10 mouse cellular contexts compared by ENCODE assay signal in the genomic region with DNA sequence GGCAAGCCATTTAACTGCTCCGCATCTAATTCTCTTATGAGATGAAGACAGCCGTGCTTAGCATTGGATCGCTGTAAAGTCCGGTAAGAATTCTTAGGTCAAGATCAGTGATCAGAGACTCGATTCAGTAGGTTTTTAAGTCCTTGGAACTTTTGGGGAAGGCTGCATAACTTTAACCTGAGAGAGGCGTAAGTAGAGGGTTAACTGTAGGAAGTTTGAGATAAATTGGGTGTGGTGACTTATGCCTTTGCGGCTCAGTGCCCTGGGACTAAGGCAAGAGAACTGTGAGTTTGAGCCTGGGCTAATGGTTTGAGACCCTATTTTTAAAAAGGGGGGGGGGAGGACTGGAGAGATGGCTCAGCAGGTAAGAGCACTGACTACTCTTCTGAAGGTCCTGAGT. TPM values are rescaled to one million over a fixed set of nuclear protein-coding genes. Genes with fewer than 3 reads are reported as not detected.
DNase-seq lines count a peak whose midpoint lies in the region; ATAC-seq and TF ChIP-seq lines count a peak whose summit lies in the region.
"Had no signal": no experiment of that assay in that cellular context is flagged by ENCODE, and none has a peak within 500 bp of the region (broad histone marks: within the 10 kb centered on the region; RNA-seq: fewer than 3 reads in every experiment).

No protein-coding gene starts in this region.

- no peaks in the 10 kb centered on the region for H3K27me3 ChIP-seq in hindbrain, embryonic 12.5 days
- H3K27me3 ChIP-seq in hindbrain, embryonic 10.5 days (ENCODE audit: insufficient read depth, poor library complexity, severe bottlenecking), result no peaks in the 10 kb centered on the region
- no peaks in the 10 kb centered on the region for H3K27me3 ChIP-seq in E14TG2a.4 (ENCODE audit: insufficient read depth, low read length)
- no peaks in the 10 kb centered on the region for H3K27me3 ChIP-seq in liver, embryonic 12.5 days (replicated peaks)

- 90% methylated on average over 7 of the region's 7 CpGs for WGBS in hindbrain, embryonic 12.5 days
- whole genome bisulfite sequencing in hindbrain, embryonic 10.5 days, result 92% methylated on average over 7 of the region's 7 CpGs
- 36% methylated on average over 7 of the region's 7 CpGs for WGBS in liver, embryonic 12.5 days (ENCODE audit: insufficient replicate concordance)

- ATAC-seq in hindbrain, embryonic 12.5 days (ENCODE audit: low FRiP score), result no peak
- ATAC-seq in liver, embryonic 12.5 days, result no peak

- DNase-seq in hindbrain, embryonic 10.5 days (ENCODE audit: low spot score), result no peak
- no peak for DNase-seq in cerebellum, adult 18-20 months
- no peak for DNase-seq in thymus, postnatal 10 days (ENCODE audit: low spot score in 2 of 2)
- DNase-seq in frontal cortex, adult 2 months (ENCODE audit: extremely low spot score in 1 of 2, low spot score in 1 of 2), result no peak
- DNase-seq: adrenal gland, postnatal 36 days; heart, postnatal 36 days had no signal

- no peak for TF ChIP-seq POLR2A in embryonic fibroblast, embryonic 13.5 days (IDR thresholded peaks at IDR 0.05; ENCODE audit: low read depth, low read length)

- H3K9ac ChIP-seq in hindbrain, embryonic 12.5 days, result no peak overlapping the region
- peak overlapping the region; percentile 88 for H3K9ac ChIP-seq in liver, embryonic 12.5 days

- H3K36me3 ChIP-seq in hindbrain, embryonic 12.5 days, result no peaks in the 10 kb centered on the region
- no peaks in the 10 kb centered on the region for H3K36me3 ChIP-seq in hindbrain, embryonic 10.5 days
- peaks cover 25% of the 10 kb centered on the region for H3K36me3 ChIP-seq in E14TG2a.4 (ENCODE audit: insufficient read depth, low read length)
- peaks cover 33% of the 10 kb centered on the region for H3K36me3 ChIP-seq in liver, embryonic 12.5 days

- H3K4me1 ChIP-seq in hindbrain, embryonic 12.5 days, result peaks cover 12% of the 10 kb centered on the region
- H3K4me1 ChIP-seq in hindbrain, embryonic 10.5 days (replicated peaks), result peaks cover 15% of the 10 kb centered on the region
- peaks cover 55% of the 10 kb centered on the region for H3K4me1 ChIP-seq in E14TG2a.4 (replicated peaks; ENCODE audit: low read depth, low read length)
- peaks cover 4% of the 10 kb centered on the region; the same call in 1 of the 2 replicates for H3K4me1 ChIP-seq in embryonic fibroblast, embryonic 13.5 days (ENCODE audit: control insufficient read depth, insufficient read depth, low read length)
- H3K4me1 ChIP-seq in liver, embryonic 12.5 days, result peaks cover 51% of the 10 kb centered on the region

- H3K4me3 ChIP-seq in hindbrain, embryonic 12.5 days, result no peak overlapping the region
- H3K4me3 ChIP-seq in hindbrain, embryonic 10.5 days, result no peak overlapping the region
- H3K4me3 ChIP-seq in E14TG2a.4 (replicated peaks; ENCODE audit: low read length), result peak overlapping the region; percentile 92; the same call in 1 of the 2 replicates
- H3K4me3 ChIP-seq in embryonic fibroblast, embryonic 13.5 days (ENCODE audit: insufficient read depth, low read length), result peak overlapping the region; percentile 34
- H3K4me3 ChIP-seq in liver, embryonic 12.5 days, result peak overlapping the region; percentile 91

- no peak overlapping the region for H3K27ac ChIP-seq in hindbrain, embryonic 12.5 days
- H3K27ac ChIP-seq in hindbrain, embryonic 10.5 days, result no peak overlapping the region
- no peak overlapping the region for H3K27ac ChIP-seq in embryonic fibroblast, embryonic 13.5 days (ENCODE audit: insufficient read depth, low read length)
- H3K27ac ChIP-seq in liver, embryonic 12.5 days, result peak overlapping the region; percentile 85

- no peaks in the 10 kb centered on the region for H3K9me3 ChIP-seq in hindbrain, embryonic 12.5 days (replicated peaks)
- no peaks in the 10 kb centered on the region for H3K9me3 ChIP-seq in hindbrain, embryonic 10.5 days
- H3K9me3 ChIP-seq in E14TG2a.4 (ENCODE audit: low read length), result no peaks in the 10 kb centered on the region
- H3K9me3 ChIP-seq in liver, embryonic 12.5 days (replicated peaks), result no peaks in the 10 kb centered on the region

- peak overlapping the region; percentile 75; the same call in 1 of the 2 replicates for H3K4me2 ChIP-seq in hindbrain, embryonic 12.5 days (replicated peaks)
- peak overlapping the region; percentile 89 for H3K4me2 ChIP-seq in liver, embryonic 12.5 days

- no peak for TF ChIP-seq CTCF in E14TG2a.4 (conservative IDR thresholded peaks at IDR 0.05; ENCODE audit: low read length)
- no peak for TF ChIP-seq CTCF in embryonic fibroblast, embryonic 13.5 days (IDR thresholded peaks at IDR 0.05; ENCODE audit: borderline replicate concordance, insufficient read depth, low read length)

RNA-seq across cellular contexts. Expression of gene Lpcat3, which starts 1.4 kb away (rescaled TPM):
- polyA plus RNA-seq in hindbrain, embryonic 12.5 days (2016; fragmentation: Nextera tagmentation; extraction: Ambion mirVana), result 45.3 and 48.6 TPM in 2 replicates
- 39.6 and 43.6 TPM in 2 replicates for polyA plus RNA-seq in hindbrain, embryonic 10.5 days (2016; fragmentation: Nextera tagmentation; extraction: Ambion mirVana)
- polyA plus RNA-seq in embryonic fibroblast, embryonic 13.5 days (2011; ENCODE audit: insufficient read length, low read depth, missing spikeins), result 51.4 and 67.0 TPM in 2 replicates
- 67.1 and 74.5 TPM in 2 replicates for polyA plus RNA-seq in liver, embryonic 12.5 days (2016; fragmentation: Nextera tagmentation; extraction: Ambion mirVana)
- polyA plus RNA-seq in frontal cortex, adult 2 months (2012; rRNA removed), result 43.0 and 45.9 TPM in 2 replicates

RNA-seq across cellular contexts. Expression of gene C1s2, which starts 28.4 kb away (rescaled TPM):
- polyA plus RNA-seq in hindbrain, embryonic 12.5 days (2016; fragmentation: Nextera tagmentation; extraction: Ambion mirVana), result not detected in 2 replicates
- not detected in 2 replicates for polyA plus RNA-seq in hindbrain, embryonic 10.5 days (2016; fragmentation: Nextera tagmentation; extraction: Ambion mirVana)
- 0.42 TPM in 1 of 2 replicates, not detected in the other for polyA plus RNA-seq in embryonic fibroblast, embryonic 13.5 days (2011; ENCODE audit: insufficient read length, low read depth, missing spikeins)
- not detected in 2 replicates for polyA plus RNA-seq in liver, embryonic 12.5 days (2016; fragmentation: Nextera tagmentation; extraction: Ambion mirVana)
- 0.59 and 0.62 TPM in 2 replicates for polyA plus RNA-seq in frontal cortex, adult 2 months (2012; rRNA removed)

RNA-seq across cellular contexts. Expression of gene Emg1, which starts 47.7 kb away (rescaled TPM):
- 131 and 138 TPM in 2 replicates for polyA plus RNA-seq in hindbrain, embryonic 12.5 days (2016; fragmentation: Nextera tagmentation; extraction: Ambion mirVana)
- 215 and 232 TPM in 2 replicates for polyA plus RNA-seq in hindbrain, embryonic 10.5 days (2016; fragmentation: Nextera tagmentation; extraction: Ambion mirVana)
- polyA plus RNA-seq in embryonic fibroblast, embryonic 13.5 days (2011; ENCODE audit: insufficient read length, low read depth, missing spikeins), result 67.1 and 68.9 TPM in 2 replicates
- polyA plus RNA-seq in liver, embryonic 12.5 days (2016; fragmentation: Nextera tagmentation; extraction: Ambion mirVana), result 200 TPM in 2 replicates
- 62.4 and 68.0 TPM in 2 replicates for polyA plus RNA-seq in frontal cortex, adult 2 months (2012; rRNA removed)

RNA-seq across cellular contexts. Expression of gene Phb2, which starts 47.9 kb away (rescaled TPM):
- polyA plus RNA-seq in hindbrain, embryonic 12.5 days (2016; fragmentation: Nextera tagmentation; extraction: Ambion mirVana), result 291 and 292 TPM in 2 replicates
- polyA plus RNA-seq in hindbrain, embryonic 10.5 days (2016; fragmentation: Nextera tagmentation; extraction: Ambion mirVana), result 410 and 445 TPM in 2 replicates
- polyA plus RNA-seq in embryonic fibroblast, embryonic 13.5 days (2011; ENCODE audit: insufficient read length, low read depth, missing spikeins), result 249 and 253 TPM in 2 replicates
- 433 and 443 TPM in 2 replicates for polyA plus RNA-seq in liver, embryonic 12.5 days (2016; fragmentation: Nextera tagmentation; extraction: Ambion mirVana)
- 107 and 108 TPM in 2 replicates for polyA plus RNA-seq in frontal cortex, adult 2 months (2012; rRNA removed)

Comparison
In these comparisons a context has a peak if more than half of its experiments do, and no peak if none do; other contexts are left out.
1. H3K4me3 ChIP-seq: peak in E14TG2a.4 (single experiment), embryonic fibroblast, embryonic 13.5 days (single experiment) and liver, embryonic 12.5 days (single experiment); none in hindbrain, embryonic 12.5 days (single experiment) and hindbrain, embryonic 10.5 days (single experiment).